Mouse (Mus musculus) stomach, postnatal 0 days (tissue): ENCODE results near the gene Nell1. TPM values are rescaled to one million over a fixed set of nuclear protein-coding genes. Genes with fewer than 3 reads are reported as not detected.

Source experiments
- ATAC-seq: fragments of 200-750 bp; cut with Nextera tagmentation; 2 replicates; pipeline ENCODE4 v1.8.0; 2017; ENCODE audit not compliant: low FRiP score, low TSS enrichment
- DNase-seq: peaks from one replicate; pipeline ENCODE4 v3.0.0-alpha.2; 2016; ENCODE audit warnings: low spot score
- H3K27ac ChIP-seq: fragments of 300-500 bp; sonication (generic); replicated peaks from 2 replicates; pipeline ENCODE4 v1.5.1; 2014; ENCODE audit warnings: mild to moderate bottlenecking, control low read depth
- H3K27me3 ChIP-seq: fragments of 300-500 bp; sonication (generic); 2 replicates; pipeline ENCODE4 v1.6.1; 2014; ENCODE audit warnings: low read length; ENCODE audit not compliant: control insufficient read depth, insufficient read depth
- H3K36me3 ChIP-seq: fragments of 300-500 bp; sonication (generic); 2 replicates; pipeline ENCODE4 v1.6.1; 2014; ENCODE audit warnings: low read length, mixed read lengths; ENCODE audit not compliant: control insufficient read depth, insufficient read depth
- H3K4me1 ChIP-seq: fragments of 300-500 bp; sonication (generic); replicated peaks from 2 replicates; pipeline ENCODE4 v1.6.1; 2014; ENCODE audit warnings: antibody characterized with exemption; ENCODE audit not compliant: control insufficient read depth, insufficient read depth
- H3K4me2 ChIP-seq: fragments of 300-500 bp; sonication (generic); replicated peaks from 2 replicates; pipeline ENCODE4 v1.6.1; 2014; ENCODE audit warnings: low read depth, mild to moderate bottlenecking, control low read depth, moderate library complexity
- H3K4me3 ChIP-seq: fragments of 300-500 bp; sonication (generic); 2 replicates; pipeline ENCODE4 v1.5.1; 2014; ENCODE audit warnings: low read depth, low read length, control low read depth
- H3K9ac ChIP-seq: fragments of 300-500 bp; sonication (generic); 2 replicates; pipeline ENCODE4 v1.6.1; 2014; ENCODE audit warnings: mild to moderate bottlenecking, low read length, control low read depth, mixed read lengths
- H3K9me3 ChIP-seq: fragments of 300-500 bp; sonication (generic); 2 replicates; pipeline ENCODE4 v1.6.1; 2016; ENCODE audit warnings: low read length; ENCODE audit not compliant: control insufficient read depth
- CTCF ChIP-seq: IDR thresholded peaks from 2 replicates; pipeline ENCODE4 v1.5.1; 2016; ENCODE audit warnings: antibody characterized with exemption, low read depth, mild to moderate bottlenecking, moderate library complexity
- EP300 ChIP-seq: optimal IDR thresholded peaks from 2 replicates; pipeline ENCODE3; 2016; ENCODE audit warnings: antibody characterized with exemption
- WGBS: fragments of 180-500 bp; shearing (Covaris S2); extraction: QIAGEN DNeasy Blood & Tissue Kit; methylation state at CpG from one replicate; pipeline ENCODE4 v1.1.7; 2014; 5-methylcytosine and 5-hydroxymethylcytosine counted together
- polyA plus RNA-seq: library from polyadenylated mRNA; unstranded; fragments of >200 nt; fragmentation: Nextera tagmentation; extraction: Ambion mirVana; gene quantifications from 2 replicates; pipeline ENCODE4 v1.2.1, GENCODE M21; 2015

The Nell1 gene
- polyA plus RNA-seq, 1 experiment from 2014 or later, result 1.8 TPM

DNA sequence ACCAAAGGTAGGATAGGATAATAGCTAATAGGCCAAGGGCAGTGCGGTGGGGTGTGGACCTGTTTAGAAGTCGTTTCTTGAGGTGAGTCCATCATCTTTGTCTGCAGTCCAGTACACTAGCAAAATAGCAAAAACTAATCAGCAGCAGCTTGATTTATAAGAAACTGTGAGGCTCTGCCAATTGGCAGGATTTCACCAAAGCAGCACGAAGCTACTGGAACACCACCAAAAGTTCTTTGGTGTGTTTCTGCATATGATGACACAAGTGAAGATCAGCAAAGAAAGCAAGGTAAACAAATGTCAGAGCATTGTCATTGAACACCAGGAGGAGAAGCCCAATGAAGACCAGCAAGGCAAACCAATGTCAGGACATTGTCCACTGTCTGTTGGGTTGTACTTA lies 542.0 kb downstream of the Nell1 start:
- H3K4me2 ChIP-seq, result no peak overlapping the region
- 68% methylated on average over 3 of the region's 3 CpGs for WGBS
- no peak for TF ChIP-seq EP300
- no peak for TF ChIP-seq CTCF
- H3K27me3 ChIP-seq, result no peaks in the 10 kb centered on the region
- H3K36me3 ChIP-seq, result no peaks in the 10 kb centered on the region
- no peak overlapping the region for H3K4me3 ChIP-seq
- ATAC-seq, result no peak
- no peak overlapping the region for H3K27ac ChIP-seq
- H3K4me1 ChIP-seq, result no peaks in the 10 kb centered on the region
- H3K9me3 ChIP-seq, result no peaks in the 10 kb centered on the region
- no peak for DNase-seq
- H3K9ac ChIP-seq, result no peak overlapping the region

GRCm38 (mm10) chr7:50543373-50543772 lies 568.7 kb downstream of the Nell1 start:
- H3K27ac ChIP-seq, result no peak overlapping the region
- TF ChIP-seq CTCF (no peak), EP300 (no peak)
- WGBS, result 62% methylated on average over 5 of the region's 5 CpGs
- H3K9me3 ChIP-seq, result no peaks in the 10 kb centered on the region
- DNase-seq (no peak), ATAC-seq (no peak)
- no peaks in the 10 kb centered on the region for H3K27me3 ChIP-seq
- no peak overlapping the region for H3K4me2 ChIP-seq
- no peak overlapping the region for H3K9ac ChIP-seq
- H3K4me3 ChIP-seq, result no peak overlapping the region
- H3K4me1 ChIP-seq, result no peaks in the 10 kb centered on the region
- no peaks in the 10 kb centered on the region for H3K36me3 ChIP-seq

DNA sequence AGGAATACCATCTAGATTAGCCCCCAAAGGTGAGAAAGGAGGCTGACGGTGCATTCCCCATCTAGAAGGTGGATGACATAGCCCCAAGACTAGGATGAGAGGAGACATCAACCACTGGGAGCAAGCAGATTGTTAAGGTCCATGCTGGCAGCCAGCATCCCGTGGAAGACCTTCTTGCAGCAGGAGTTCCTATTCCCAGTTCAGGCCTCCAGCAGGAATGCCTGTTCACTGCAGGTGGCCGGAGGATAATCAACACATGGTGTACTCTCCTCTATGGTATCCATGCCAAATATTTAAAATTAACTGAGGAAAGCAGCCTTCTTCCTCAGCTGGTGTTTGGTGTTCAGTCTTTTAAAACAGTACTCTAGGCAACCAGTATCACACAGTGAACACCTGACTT lies 574.9 kb downstream of the Nell1 start:
- Histone ChIP-seq H3K4me2 (no peak overlapping the region), H3K9me3 (no peaks in the 10 kb centered on the region), H3K27ac (no peak overlapping the region), H3K27me3 (no peaks in the 10 kb centered on the region), H3K4me3 (no peak overlapping the region), H3K4me1 (no peaks in the 10 kb centered on the region), H3K36me3 (no peaks in the 10 kb centered on the region), H3K9ac (no peak overlapping the region)
- ATAC-seq, result no peak
- WGBS, result 72% methylated on average over 3 of the region's 3 CpGs
- TF ChIP-seq CTCF (no peak), EP300 (no peak)
- no peak for DNase-seq

DNA sequence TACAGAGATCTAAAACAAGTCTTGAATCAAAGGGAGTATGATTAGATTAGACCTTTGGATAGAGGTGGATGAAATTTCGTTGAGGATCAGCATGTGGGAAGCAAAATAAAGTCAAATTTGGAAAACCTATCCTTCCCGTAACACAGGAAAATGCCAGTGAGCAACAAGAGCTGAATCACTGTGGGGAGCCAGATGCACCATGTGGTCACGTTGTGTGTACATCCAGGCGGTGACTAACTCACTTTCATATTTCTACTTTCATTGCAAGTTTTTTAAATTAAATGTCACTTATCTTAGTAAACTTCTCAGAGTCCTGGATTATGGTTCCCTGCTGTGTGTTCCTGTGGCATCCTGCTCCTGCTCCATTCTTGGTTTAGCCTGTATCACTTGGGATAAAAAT lies 576.8 kb downstream of the Nell1 start:
- WGBS, result 63% methylated on average over 4 of the region's 4 CpGs
- no peaks in the 10 kb centered on the region for H3K27me3 ChIP-seq
- no peaks in the 10 kb centered on the region for H3K36me3 ChIP-seq
- ATAC-seq (no peak), DNase-seq (no peak)
- H3K27ac ChIP-seq, result no peak overlapping the region
- H3K4me1 ChIP-seq, result no peaks in the 10 kb centered on the region
- no peak overlapping the region for H3K4me3 ChIP-seq
- H3K4me2 ChIP-seq, result no peak overlapping the region
- H3K9ac ChIP-seq, result no peak overlapping the region
- TF ChIP-seq EP300 (no peak), CTCF (no peak)
- H3K9me3 ChIP-seq, result no peaks in the 10 kb centered on the region

GRCm38 (mm10) chr7:50562708-50563107 lies 588.0 kb downstream of the Nell1 start:
- 85% methylated on average over 3 of the region's 3 CpGs for WGBS

DNA sequence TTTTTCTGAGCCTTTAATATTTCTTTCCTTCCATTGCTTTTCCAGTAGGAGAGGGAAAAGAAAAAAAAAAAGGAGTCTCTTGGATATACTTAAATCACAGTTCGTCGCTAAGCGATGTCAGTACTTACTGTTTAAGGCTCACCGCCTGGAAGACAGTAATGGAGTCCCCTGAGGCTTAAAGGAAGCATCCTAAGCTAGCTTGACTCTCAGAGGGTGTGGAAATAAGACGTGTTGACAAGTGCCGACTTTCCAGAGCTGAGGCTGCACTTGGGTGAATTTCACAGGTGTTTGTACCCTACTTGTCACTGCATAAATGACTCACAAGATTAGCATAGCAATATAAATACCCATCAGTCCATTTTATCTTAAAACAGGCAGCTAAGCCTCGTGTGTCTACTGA lies 599.2 kb downstream of the Nell1 start:
- 66% methylated on average over 7 of the region's 7 CpGs for whole genome bisulfite sequencing
- H3K9ac ChIP-seq, result no peak overlapping the region
- no peaks in the 10 kb centered on the region for H3K36me3 ChIP-seq
- no peak overlapping the region for H3K4me3 ChIP-seq
- ATAC-seq, result no peak
- no peak overlapping the region for H3K27ac ChIP-seq
- TF ChIP-seq CTCF, result no peak
- TF ChIP-seq EP300, result no peak
- H3K4me1 ChIP-seq, result no peaks in the 10 kb centered on the region
- no peaks in the 10 kb centered on the region for H3K27me3 ChIP-seq
- H3K4me2 ChIP-seq, result no peak overlapping the region
- no peak for DNase-seq
- no peaks in the 10 kb centered on the region for H3K9me3 ChIP-seq

More at GRCm38 (mm10) chr7:50562708-50563107, 588.0 kb downstream of the Nell1 start:
- Histone ChIP-seq H3K36me3 (no peaks in the 10 kb centered on the region), H3K4me1 (no peaks in the 10 kb centered on the region), H3K27ac (no peak overlapping the region), H3K27me3 (no peaks in the 10 kb centered on the region), H3K9ac (no peak overlapping the region), H3K4me3 (no peak overlapping the region), H3K9me3 (no peaks in the 10 kb centered on the region), H3K4me2 (no peak overlapping the region)
- TF ChIP-seq EP300 (no peak), CTCF (no peak)
- DNase-seq, result no peak
- no peak for ATAC-seq
